Mouse (Mus musculus) liver (tissue): ENCODE results near the gene Cplane1.
"Not testable (repeated sequence)": the region's sequence is repeated elsewhere in the genome, so short reads cannot be mapped to it uniquely, and the experiment has no call there.

ENCODE experiments used
- DNase-seq: peaks from one replicate; pipeline ENCODE4 v3.0.0-alpha.2; 2020; ENCODE audit warnings: mixed read lengths

The Cplane1 gene

DNA sequence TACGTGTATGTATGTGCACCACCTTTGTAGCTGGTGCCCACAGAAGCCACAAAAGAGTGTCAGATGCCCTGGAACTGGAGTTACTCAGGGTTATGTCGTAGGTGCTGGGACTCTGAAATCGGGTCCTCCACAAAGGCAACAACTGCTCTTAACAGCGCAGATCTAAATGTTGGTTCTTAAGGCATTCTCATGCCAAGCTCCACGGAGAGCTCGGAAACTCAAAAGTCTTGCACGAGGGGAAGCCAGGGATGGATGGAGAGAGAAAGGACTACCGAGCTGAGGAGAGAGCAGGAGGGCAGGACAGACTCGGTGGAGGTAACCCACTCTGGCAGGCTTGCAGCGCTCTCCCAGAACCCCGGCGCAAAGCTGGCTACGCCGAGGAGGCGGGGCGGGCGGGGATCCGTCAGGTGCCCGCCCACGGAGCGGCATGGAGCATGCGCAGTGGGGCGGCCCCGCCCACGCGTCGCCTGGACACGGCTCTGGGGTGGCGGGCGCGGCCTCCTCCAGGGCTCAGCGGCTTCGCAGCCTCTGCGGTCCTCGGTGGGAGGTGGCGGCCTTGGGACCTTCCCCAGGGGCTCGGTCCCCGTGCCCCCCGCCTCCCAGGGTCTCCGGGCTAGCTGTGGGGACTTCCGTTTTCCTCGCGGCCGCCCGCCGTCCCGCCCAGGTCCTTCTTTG lies at the start of gene Cplane1:
Cplane1 (plus strand) TSS at position 516 of the 675 bp plus-strand sequence.
- DNase-seq: peak; percentile 97

GRCm38 (mm10) chr15:8129281-8129680 lies 39.6 kb upstream of the Cplane1 start:
- DNase-seq: no peak

GRCm38 (mm10) chr15:8131268-8131667 lies 37.6 kb upstream of the Cplane1 start:
- DNase-seq: no peak

DNA sequence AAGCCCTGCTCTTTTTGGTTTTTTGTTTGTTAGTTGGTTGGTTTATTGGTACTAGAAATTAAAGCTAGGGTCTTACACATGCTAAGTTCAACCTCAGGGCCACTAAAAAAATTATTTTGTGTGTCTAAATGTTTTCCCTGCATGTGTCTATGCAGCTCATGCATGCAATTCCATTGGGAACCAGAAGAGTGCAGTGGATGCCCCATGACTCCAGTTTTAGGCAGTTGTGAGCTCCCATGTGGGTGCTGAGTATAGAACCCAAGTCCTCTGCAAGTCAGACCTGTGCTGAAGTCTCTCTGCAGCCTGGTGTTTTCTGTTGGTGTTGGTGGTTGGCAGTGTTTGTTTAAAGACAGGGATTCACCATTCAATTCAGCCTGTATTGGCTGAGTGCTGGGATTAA lies 37.1 kb upstream of the Cplane1 start:
- DNase-seq: no peak

DNA sequence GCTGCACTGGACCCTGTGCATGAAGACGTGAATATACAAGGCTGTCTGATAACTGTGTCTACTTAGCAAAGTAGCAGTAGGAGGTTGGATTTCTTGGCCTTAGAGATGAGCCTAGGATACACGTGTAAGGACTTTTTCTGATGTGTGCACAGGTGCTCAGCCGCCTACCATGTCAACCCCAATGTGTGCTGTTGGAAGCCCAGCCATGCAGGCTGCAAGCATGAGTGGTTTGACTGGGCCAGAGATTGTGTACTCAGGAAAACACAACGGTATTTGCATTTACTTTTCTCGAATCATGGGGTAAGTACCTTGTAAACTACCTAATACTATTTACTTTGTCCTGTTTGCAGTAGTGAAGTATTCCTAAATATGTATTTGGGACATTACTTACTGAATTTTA lies 33.3 kb upstream of the Cplane1 start:
- no peak for DNase-seq

DNA sequence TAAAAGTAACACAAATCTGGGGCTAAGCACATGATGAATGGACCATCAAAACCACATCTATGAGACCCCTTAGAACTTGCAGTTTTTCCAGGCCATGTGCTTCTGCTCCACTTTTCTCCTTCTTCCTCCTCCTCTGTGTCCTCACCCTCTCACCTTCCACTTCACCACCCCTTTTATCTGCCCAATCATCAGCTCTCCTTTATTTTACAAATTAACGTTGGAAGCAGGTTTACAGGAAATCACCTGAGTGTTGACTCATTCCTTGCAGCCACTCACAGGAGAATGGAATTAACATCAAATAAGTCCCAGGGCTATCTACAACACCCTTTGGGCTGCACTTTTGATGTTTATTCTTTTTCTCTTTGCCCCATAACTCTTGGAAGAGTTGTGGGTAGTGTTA lies 7.1 kb upstream of the Cplane1 start:
- DNase-seq: no peak

DNA sequence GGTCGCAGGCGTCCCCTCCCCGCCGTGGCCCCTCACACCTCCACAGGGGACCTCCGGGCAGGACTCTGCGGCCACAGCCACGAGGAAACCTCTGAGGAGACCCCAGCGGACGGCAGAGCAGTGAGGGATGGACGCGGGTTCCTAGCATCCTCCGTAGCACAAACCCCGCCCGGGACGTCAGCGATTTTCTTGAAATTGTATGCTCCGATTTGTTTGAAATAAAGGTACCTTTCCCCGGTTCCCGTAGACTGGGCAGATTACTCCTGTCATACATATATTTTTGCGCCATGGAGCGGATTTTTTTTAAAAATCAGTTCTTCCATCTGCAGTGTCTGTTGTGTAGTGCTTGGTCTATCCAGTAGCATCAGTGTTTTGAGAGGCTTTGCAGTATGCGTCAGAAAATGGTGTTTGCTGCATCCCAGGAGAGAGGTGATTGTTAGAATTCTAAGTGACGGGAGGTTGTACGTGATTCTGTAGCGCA lies 400 bp downstream of the Cplane1 start:
- no peak for DNase-seq

DNA sequence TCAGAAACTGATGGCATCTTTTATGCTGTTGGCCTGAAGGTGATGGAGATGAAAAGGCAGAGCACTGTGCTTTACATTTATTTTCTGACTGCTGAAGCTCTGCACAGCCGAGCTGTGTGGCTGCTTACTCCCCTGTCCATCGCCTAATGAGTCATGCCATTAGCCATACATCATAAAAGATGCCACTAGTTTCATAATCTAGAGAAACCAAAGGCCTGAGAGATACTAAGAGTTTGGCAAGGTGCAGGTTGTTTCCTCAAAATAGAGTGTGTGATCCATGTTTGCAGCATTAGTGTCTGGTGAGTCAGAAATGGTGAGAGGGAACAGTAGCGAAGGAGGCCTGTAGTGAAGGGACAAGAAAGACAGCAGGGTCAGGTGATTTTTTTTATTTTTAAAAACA lies 20.7 kb downstream of the Cplane1 start:
- DNase-seq: no peak

GRCm38 (mm10) chr15:8190435-8190834 lies 21.5 kb downstream of the Cplane1 start:
- no peak for DNase-seq

GRCm38 (mm10) chr15:8200317-8200716 lies 31.4 kb downstream of the Cplane1 start:
- DNase-seq: no peak

- DNase-seq: no peak
These were observed 39.5 kb downstream of the Cplane1 start for GRCm38 (mm10) chr15:8208362-8208761.

DNA sequence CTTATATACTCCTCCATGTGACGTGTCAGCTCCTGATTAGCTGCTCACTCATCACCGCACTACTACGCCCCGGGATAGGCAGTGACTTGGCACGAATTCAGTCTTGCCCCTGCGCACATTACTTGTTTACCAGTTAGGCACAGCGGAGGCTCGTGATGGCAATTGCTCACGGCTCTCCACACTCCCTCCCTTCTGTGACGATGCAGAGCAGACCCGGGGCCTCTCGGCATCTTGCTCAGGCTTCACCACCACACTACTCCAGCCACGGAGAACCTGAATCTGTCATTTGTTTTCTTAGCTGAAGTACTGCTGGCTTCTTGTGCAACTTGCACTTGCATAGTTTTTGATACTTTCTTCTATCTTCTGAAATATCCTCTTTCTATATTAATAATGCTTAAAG lies 45.9 kb downstream of the Cplane1 start:
- no peak for DNase-seq

- DNase-seq: not testable (repeated sequence)
These were observed 65.3 kb downstream of the Cplane1 start for GRCm38 (mm10) chr15:8234167-8234566.

DNA sequence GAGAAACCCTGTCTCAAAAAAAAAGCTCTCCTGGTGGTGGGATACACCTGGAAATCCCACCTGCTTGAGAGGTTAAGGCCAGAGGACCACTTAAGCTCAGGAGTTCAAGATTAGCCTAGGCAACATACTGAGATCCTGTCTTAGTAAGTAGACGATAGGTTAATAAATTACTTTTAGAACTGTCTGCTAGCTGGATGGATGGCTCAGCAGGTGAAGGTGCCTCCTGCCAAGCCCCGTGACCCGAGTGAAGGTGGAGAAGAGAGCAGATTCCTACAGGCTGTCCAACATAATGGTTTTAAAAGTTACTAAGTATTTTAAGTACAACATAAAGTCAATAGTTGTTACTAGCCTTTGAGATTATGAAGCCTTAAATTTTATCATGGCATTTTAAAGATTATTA lies 97.0 kb downstream of the Cplane1 start:
- no peak for DNase-seq

DNA sequence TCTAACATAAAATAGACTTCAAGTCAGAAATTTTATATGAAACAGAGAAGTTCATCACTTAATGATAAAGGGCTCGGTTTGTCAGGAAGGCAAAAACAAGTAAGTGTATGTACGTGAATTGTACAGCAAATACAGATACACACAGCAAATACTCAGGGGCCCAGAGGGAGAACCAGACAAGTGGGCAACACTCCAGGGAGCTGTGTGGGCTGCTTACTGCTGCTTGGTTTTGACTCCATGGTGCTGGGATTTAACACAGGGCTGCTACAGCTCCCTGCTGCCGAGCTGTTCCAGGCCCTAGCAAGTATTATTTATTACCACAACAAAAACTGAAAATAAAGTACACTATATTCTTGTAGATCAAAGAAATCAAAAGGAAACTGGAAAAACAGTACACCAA lies 98.3 kb downstream of the Cplane1 start:
- no peak for DNase-seq

GRCm38 (mm10) chr15:8268231-8268630 lies 99.3 kb downstream of the Cplane1 start:
- no peak for DNase-seq

GRCm38 (mm10) chr15:8271952-8272351 lies 103.0 kb downstream of the Cplane1 start:
- DNase-seq: no peak

GRCm38 (mm10) chr15:8277916-8278315 lies 109.0 kb downstream of the Cplane1 start:
- DNase-seq: not testable (repeated sequence)

- peak; percentile 27 for DNase-seq
These were observed 110.4 kb downstream of the Cplane1 start for GRCm38 (mm10) chr15:8279320-8279779.

GRCm38 (mm10) chr15:8279929-8280610 lies 111.2 kb downstream of the Cplane1 start:
- DNase-seq: peak; percentile 29

GRCm38 (mm10) chr15:8281701-8282100 lies 112.8 kb downstream of the Cplane1 start:
- DNase-seq: no peak

DNA sequence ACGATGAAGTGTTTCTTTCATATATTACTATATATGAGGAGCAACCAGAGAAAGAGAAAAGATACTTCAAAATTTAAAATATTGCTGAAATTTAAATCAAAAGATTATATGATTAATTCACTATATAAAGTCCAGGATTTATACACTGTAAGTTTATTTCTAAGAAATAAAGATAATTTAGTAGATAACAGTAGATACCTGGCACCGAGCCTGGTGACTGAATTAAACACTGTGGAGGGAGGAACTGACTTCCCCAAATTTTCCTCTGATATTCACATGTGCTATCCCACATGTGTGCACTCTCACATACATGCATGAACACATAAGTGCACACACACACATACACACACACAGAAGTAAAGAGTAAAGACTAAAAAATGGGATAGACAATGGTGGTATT lies 113.2 kb downstream of the Cplane1 start:
- no peak for DNase-seq

GRCm38 (mm10) chr15:8291251-8291650 lies 122.3 kb downstream of the Cplane1 start:
- DNase-seq: no peak

GRCm38 (mm10) chr15:8294150-8294549 lies 125.2 kb downstream of the Cplane1 start:
- DNase-seq: no peak
